Mouse (Mus musculus) cerebellum, adult 18-20 months (tissue): ENCODE results near the gene Dis3l2.

ENCODE experiments used
- DNase-seq, 2 experiments: peaks; one replicate each; pipeline ENCODE4 v3.0.0; 2021

Gene Dis3l2

DNA sequence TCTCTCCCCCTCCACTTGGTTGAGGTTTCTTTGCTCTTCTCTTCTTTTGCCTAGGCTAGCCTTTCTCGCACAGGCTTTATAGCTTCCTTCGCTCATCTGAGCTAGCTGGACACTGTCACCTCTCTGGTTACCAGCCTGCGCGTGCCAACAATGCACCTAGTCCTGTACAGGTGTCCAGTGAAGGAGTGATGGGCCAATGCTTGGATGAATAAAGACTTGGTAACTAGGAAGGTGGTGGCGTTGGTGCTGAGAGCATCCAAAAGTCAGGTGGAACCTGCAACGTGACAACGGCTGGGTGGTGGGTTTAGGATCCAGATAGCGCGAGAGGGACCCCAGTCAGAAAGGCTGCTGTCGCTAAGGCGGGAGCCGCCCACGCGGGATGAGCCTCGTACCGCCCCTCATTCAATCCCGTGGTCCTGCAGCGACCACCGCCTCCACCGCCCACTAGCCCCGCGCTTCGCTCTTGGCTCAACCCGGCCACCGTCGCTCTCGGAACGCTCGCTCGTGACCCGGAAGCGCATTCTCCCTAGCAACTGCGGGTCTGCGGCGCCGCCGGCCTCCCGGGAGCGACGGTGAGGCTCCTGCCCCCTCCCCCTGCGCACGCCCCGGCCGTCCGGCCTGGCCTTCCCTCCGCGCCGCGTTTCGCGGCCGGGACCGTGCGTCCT, at the start of gene Dis3l2:
Gene Dis3l2 (plus strand): TSS at position 509 of the 665 bp plus-strand sequence.
- DNase-seq = peak; percentile 86 to 92

DNA sequence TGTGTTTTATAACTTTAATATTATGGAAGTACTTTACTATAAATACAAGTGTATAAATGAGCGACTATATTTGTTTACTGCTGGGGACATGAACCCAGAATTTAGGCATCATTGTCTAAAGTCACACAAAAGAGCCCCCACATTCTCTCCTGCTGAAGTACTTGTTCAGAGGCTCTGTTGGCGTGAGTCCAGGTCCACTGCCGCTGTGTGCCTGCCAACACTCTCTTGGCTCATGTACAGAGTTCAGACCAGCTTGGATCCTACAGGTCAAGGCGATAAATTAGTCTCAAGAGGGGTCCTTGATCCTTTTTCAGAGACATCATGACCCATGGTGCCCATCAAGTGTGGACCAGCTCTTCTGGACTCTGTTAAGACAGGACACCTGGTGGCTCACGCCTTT, 46.5 kb upstream of the Dis3l2 start:
- no peak for DNase-seq

DNA sequence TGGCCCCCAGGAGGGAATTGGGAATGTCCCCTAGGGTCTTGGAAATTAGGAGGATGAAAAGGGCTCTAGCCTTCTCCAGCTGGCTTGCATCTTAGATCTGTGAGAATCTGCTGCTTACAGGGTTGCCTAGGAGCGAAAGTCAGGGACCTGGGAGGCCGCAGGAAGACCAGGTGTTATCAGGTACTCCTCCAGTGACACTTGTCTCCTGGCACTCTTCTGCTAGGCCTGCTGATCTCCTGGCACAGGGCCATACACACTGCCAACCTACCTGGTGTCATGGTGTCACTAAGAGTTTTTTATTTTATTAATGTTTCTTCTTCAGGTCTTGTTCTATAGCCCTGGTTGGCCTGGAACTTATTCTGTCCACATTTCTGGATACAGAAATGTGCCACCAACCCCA, 38.5 kb upstream of the Dis3l2 start:
- DNase-seq = peak in 1 of 2 experiments; percentile 8

DNA sequence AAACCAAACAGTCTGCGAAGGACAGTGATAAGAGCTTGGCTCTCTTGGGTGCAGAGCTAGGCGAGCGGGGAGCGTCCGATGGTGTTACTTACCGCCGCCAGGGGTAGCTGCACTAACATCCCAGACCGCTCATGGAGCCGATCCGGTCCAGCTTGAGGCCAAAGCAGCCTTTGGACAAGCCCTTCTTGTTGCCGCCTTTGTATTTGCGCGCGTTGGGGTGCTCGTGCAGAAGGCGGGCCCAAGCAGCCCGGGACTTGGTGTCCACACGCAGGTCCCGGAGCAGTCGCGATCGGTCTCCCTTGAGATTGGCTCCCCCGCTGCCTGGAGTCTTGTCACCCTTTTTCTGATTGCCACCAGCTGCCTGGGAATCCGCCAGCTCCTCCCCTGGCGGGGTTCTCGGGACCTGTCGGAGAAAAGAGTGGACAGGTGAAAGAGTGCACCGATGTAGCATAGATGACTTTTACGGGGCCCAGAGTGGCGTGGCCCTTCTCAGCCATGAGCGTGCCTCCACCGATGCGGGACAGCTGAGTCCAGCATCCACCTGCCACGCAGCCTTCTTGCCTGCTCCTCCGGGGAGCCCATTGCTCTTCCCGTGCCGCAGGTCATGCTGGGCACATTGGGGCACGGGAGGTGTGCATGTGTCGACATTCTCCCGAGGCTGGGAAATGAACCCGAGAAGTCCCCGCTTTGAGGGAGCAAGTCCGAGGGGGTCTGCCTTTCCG, 33.9 kb upstream of the Dis3l2 start:
- DNase-seq = peak; percentile 68 to 70

DNA sequence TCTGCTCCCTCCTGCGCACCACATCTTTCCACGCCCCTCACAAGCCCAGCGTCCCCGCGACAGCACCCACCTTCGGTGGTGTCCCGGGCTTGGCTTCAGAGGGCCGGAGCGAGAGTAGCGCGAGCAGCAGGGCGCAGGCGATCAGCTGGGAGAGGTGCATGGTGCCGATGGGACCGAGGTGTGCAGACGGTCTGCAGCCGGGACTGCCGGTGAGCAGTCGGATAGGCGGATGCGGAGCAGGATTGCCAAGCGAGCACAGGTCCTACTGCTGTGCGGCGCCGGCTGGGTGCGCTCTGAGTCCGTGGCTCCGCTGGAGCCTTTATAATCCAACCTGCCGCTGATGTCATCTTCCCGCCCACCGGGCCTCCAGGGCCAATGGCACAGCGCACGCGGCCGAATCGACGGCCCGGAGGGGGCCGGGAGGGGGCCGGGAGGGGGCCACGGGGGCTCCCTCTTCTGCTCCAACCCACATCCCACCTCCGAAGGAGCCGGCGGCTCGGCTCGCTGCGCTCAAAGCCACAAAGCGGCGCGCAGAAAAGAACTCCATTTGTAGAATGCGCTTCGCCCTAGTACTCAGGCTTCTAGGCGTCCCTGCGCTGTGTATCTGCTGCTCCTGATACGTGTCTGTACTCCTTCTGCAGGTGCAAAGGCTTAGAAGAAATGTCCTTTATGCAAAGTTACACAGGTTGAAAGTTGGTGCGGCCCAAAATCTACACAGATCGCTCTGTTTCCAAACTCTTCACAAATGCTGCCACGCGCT, 33.1 kb upstream of the Dis3l2 start, which contains the start of gene Nppc:
Gene Nppc (minus strand): TSS at position 293 of the 760 bp plus-strand sequence.
- peak; percentile 47 to 65 for DNase-seq

DNA sequence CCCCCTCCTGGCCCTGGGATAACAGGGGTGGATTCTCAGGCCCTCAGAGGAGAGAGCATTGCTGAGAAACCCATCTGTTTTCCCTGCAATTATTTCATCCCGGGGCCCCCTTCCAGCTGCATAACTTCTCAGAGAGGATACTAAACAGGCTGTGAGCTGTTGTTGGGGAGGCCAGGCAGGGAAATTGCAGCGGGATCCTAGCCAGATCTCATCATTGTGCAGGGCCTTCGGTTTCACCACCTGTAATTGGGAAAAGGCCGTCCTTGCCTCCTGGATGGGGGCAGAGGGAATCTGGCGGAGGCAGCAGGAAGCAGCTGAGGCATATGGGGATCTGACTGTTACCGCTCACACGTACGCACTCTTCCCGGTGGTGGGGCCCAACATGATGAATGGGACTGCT, 29.2 kb upstream of the Dis3l2 start:
- DNase-seq = no peak

DNA sequence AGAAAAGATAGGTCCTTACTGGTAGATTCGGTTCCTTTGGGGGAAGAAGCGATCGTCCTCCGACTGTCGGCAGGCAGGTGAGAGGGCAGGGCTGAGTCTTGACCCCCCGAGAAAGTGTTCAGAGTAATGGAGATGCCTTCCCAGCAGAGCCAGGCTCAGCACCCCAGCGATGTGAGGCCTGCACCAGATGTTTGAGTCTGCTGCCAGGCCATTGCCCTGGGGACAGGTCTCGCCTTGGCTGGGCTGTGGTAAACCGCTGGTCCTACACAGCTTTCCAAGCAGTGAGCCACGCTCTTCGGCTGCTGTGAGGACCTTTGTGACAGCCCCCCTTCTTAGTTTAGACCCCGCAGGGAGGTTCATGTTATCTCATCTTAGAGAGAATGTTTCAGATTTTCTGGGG, 28.5 kb upstream of the Dis3l2 start:
- DNase-seq = no peak

DNA sequence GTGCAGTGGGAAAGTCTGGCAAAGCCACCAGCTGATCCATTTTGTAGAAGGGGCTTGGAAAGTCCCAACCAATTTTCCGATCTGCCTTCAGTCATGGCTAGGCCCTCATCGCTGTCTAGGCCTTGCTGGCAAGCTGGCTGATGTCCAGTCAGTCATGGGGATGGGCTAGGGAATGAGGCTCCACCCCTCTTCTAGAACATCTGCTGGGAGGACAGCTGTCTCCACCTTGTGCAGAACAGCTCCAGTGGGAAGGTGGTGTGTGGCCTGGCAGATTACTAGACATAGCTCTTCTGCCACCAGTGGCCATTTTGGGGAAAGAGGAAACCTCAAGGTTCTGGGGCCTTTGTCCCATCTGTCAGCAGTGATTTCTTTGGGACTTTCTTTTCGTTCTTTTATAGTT, 26.0 kb upstream of the Dis3l2 start:
- no peak for DNase-seq

DNA sequence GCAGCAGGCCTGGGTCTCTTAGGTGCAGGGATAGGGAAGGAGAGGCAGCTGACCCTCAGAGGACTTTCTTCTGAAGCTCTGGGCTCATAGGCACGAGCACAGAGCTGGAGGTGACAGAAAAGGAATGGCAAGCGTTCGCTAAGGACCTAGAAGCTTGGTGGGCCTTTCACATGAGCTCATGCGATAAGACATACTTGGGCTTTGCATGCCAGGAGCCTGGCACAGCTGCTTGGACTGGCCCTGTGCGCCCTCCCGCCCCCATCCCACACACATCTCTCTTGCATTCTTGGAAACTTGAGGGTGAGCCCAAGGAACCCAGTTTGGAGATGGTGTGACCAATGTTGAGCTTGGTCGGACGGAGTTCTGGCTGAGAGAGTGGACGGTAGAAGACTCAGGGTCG, 24.9 kb upstream of the Dis3l2 start:
- no peak for DNase-seq

DNA sequence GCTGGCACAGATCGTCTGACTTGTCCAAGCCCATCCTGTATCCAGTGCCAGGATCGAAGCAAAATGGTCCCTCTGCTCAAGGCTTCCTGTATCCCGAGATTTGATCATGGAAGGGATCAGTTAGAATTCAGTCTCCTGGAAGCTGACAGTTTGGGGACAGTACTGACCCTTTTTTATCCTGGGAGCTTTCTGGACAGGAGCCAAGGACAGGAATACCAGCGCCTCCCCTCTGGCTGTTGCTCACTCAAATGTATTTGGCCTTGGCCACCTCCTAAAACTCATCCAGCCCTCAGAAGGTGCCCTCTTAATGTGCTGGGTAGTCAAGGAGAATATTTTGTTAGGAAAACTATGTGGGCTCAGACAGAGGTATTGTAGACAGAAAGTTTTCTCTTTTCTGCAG, 16.4 kb upstream of the Dis3l2 start:
- no peak for DNase-seq

DNA sequence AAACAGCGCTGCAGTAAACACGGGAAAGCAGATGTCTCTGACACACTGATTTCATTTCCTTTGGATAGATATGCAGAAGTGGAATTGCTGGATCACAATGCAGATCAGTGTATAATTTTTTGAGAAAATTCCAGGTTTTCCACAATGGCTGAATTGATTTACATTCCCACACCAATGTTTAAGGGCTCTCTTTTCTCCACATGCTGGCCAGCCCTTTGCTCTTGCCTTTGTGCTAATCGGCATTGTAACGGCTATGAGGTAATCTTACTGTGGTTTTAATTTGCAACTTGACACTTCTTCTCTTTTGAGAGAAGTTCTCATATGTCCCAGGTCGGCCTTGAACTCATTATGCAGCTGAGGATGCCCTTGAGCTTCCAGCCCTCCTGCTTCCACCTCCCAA, 12.6 kb upstream of the Dis3l2 start:
- no peak for DNase-seq

DNA sequence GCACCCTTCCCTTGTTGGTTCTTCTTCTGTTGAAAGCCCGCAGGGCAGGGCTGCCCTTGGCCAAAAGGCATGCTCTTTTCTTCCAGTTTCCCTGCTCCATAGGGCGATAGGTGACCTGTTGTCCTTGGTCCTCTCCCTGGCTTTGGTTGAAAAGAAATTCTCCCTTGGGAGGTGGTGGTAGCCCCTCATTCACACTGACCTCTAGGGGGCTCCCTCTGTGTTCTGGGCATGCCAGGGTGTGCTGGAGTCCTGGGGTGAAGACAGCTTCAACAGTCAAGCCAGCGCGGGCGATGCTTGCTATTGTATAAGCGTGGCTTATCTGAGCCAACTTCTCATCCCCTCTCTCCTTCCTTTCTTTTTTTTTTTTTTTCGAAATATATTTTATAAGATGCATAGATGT, 6.7 kb upstream of the Dis3l2 start:
- DNase-seq = no peak

DNA sequence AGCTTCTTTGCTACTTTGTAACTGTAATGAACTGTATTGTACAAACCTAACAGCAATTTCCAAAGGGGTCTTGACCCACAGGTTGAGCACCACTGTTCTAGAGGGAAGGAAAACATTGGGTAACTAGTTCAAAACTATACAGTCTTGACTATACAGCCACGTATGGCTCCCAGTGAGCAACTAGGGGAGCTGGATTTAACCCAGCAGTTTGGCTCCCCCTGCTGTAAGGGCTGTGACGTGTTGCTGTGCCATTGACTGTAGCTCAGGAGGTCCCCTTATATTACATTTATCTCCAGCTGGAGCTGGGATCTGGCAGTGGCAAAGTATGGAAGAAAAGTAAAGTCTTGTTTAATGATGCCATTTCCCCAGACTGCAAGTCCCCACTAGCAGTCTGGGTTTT, 4.9 kb upstream of the Dis3l2 start:
- no peak for DNase-seq

DNA sequence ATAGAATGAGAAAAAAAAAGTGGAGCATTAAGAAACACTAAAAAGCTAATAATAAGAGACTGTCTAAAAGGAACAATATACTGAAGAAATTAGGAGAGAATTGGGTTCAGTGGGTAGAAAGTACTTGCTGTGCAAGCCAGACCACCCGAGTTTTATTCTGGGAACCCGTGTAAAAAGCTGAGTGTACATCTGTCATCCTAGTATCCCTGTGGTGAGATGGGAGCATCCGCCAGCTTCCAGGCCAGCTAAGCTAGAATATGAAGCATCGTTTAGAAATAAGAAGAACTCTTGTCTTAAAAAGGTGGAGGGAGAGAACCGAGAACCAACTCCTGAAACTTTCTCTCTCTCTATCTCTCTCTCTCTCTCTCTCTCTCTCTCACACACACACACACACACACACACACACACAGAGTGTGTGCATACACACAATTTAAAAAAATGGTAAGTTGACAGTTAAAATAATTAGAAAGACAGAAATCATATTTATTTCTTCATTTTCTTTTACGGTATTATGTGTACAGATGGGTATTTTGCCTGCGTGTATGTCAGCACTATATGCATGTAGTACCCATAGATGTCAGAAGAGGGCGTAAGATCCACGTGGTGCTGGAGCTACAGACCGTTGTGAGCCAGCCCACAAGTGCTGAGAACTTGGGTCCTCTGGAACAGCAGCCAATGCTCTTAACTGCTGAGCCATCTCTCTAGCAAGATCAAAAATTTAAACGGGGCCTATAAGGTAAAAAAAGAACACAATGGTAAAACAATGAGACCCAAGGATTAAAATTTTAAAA, 4.1 kb upstream of the Dis3l2 start:
- no peak for DNase-seq

DNA sequence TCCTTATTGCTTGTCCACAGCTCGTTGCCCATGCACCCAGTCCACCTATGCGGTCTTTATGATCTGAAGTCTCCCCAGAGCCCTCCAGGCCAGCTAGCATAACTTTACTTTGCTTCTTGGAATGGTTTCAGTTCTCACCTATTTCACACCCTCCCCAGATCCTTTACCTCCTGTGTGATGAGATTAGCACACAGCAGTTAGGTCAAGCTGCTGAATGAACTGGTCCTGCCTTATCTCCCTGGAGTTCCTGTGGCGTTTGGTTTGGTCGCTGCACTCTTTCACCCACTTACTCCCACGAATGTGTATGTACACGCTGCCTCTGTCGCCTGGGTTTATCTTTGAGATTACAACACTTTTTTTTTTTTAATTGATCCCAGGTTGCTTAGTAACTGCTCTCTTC, 3.2 kb upstream of the Dis3l2 start:
- no peak for DNase-seq

DNA sequence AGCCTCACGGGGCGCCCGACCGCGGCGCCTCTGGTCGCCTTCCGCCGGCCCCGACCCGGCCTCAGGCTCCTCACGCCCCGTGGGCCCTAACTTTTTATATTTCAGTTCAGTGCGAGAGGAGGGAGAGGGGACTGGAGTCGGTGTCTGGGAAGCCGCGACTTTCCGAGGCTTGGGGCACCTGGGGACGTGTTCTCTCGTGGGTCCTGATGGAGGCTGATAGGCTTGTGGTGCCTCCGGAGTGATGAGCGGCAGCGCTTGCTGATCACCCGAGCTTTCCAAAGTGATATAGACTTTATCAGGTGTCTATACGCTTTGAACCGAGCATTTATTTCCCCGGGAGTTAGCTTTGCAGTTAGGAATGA, 338 bp downstream of the Dis3l2 start:
- DNase-seq = no peak

DNA sequence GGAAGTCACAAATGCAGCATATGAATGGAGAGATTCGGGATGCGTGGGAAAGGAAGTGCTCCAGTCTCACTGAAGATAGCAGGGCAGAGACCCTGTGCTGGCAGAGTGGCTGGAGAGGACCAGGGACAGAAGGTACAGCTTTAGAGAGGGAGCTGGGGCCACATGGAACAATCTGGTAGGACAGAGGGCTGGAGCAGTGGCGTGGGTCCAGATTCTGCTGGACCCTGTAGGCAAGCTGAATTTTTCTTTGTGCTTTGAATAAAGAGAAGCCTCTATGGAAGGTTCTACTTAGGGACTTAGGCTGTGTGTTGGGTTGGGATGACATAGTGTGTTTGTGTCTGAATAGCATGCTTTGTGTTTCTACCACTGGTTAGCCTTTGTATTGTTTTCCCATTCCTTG, 1.9 kb downstream of the Dis3l2 start:
- no peak for DNase-seq

DNA sequence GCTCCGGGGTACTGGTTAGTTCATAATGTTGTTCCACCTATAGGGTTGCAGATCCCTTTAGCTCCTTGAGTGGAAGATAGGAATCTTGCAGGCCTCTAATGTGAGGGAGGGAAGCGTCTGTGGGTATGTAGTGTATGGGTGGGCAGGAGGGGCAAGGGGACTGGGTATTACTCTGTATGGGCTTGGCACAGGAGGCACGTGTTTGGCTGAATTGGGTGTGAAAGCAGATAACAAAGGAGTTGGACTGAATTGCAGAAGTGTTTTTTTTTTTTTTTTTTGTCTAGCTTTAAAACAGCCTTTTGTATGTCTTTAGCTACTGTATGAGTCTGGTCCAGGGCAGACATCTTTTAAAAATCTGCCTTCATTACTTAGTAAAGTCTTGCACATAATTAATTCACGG, 5.9 kb downstream of the Dis3l2 start:
- DNase-seq = no peak

DNA sequence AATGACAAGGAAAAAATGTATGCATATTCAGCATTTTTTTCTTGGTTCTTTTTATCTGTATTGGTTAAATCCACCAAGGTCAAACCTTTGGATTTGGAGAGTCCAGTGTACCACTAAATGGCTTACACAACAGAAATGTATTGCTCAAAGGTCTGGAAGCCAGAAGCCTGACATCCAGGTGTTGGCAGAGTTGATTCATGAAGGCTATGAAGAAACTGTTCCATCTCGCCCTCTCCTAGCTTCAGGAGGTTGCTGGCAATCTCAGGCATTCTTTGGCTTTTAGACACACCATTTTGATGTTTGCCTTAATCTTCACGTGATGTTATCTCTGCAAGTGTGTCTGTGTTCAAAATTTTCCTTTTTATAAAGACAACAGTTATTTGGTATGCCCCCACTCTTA, 8.4 kb downstream of the Dis3l2 start:
- no peak for DNase-seq

DNA sequence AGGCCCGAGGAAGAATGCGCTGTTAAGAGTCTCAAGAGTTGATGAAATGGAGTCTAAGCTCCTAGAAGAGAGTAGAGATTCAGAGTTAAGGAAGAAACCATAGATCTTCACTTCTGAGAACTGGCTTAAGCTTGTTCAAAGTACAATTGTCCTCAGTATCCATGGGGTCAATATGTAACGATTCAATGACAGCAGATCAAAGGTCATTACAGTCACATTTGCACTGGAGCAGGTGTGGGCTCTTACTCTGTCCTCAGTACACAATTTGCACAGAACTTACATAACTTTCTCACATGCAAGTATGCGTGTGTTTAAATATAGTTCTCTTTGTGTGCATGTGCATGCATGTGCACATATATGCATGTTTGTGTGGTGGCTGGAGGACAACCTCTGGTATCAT, 9.4 kb downstream of the Dis3l2 start:
- no peak for DNase-seq

DNA sequence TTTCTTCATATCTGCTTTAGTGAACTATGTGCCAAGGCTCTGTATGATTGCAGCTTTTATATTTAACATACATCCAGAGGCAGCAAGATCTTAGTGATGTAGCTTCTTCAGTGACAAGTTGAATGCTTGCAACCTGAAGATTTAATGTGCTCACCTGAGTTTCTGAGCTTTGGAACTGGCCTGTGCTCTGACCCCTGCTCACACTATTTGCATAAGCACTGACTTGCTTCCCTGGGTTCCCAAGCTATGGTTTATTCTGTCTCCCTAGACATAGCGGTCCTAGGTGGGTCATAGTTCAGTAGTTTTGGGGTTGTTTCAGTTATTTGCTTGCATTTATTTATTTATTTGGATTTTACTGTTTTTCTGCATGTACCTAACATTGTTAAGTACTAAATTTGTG, 14.6 kb downstream of the Dis3l2 start:
- no peak for DNase-seq

DNA sequence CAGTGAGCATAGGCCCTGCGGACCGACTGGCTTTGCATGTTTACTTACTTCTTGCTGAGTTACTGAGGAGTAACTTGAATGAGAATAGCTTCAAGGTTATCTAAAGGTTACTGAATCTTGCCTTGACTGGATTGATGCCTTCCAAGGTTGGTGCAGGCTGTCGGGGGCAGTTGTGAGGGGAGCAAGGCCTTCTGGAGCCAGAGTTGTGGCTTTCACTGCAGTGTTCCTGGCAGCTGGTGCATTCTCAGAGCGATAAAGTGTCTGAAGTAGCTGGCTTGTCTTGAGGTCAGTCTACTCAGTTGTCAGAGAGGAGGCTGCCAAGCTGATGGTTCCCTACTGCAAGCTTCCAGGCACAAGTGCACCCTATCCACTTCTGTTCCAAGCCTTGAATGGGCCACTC, 15.8 kb downstream of the Dis3l2 start:
- no peak for DNase-seq

DNA sequence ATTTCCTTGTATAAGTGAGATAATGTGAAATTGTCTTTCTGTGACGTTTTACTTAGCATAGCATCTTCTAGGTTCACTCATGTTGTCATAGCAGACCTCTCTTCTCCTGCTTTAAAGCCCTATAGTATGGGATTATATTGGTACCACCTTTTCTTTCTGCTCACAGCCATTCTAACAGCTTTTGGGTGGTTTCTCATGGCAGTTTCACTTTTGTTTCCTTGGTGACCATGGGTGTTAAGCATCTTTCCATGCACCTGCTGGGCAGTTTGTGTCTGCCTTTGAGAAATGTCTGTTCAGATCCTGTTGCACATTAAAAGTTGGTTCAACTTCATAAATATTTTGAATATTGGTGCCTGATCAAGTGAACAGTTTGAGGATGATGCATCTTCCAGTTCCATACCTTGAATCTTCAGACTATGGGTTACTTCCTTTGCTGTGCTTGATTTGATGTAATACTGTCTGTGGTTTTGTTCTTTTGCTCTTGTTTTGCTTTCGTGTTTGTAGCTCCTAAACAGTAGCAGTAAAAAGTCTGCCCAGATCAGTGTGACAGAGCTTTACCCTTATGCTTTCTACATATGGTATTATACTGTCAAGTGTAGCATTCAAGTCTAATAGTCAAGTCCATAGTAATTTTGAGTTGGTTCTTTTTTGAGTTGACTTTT, 29.7 kb downstream of the Dis3l2 start:
- no peak for DNase-seq
